Mouse (Mus musculus): ENCODE results near the gene Zw10.

Gene Zw10

GRCm38 (mm10) chr9:49055333-49056205, at the start of gene Zw10:
Gene Zw10 (plus strand): TSS chr9:49055613.
- DNase-seq: peak; percentile 98

GRCm38 (mm10) chr9:49015824-49016223, 39.6 kb upstream of the Zw10 start:
- DNase-seq: no peak

- no peak for DNase-seq
Observed at GRCm38 (mm10) chr9:49021289-49021688, 34.1 kb upstream of the Zw10 start.

- DNase-seq: no peak
Observed at GRCm38 (mm10) chr9:49023956-49024355, 31.5 kb upstream of the Zw10 start.

- DNase-seq: no peak
Observed at GRCm38 (mm10) chr9:49024529-49024928, 30.9 kb upstream of the Zw10 start.

- peak; percentile 47 for DNase-seq
Observed at GRCm38 (mm10) chr9:49034764-49035163, 20.6 kb upstream of the Zw10 start.

GRCm38 (mm10) chr9:49050901-49051300, 4.5 kb upstream of the Zw10 start:
- DNase-seq: no peak

GRCm38 (mm10) chr9:49051349-49051748, 4.1 kb upstream of the Zw10 start:
- peak; percentile 59 for DNase-seq

GRCm38 (mm10) chr9:49054028-49054427, 1.4 kb upstream of the Zw10 start:
- DNase-seq: no peak

GRCm38 (mm10) chr9:49076847-49077246, 21.4 kb downstream of the Zw10 start:
- no peak for DNase-seq

GRCm38 (mm10) chr9:49081107-49081506, 25.7 kb downstream of the Zw10 start, which contains the start of gene Tmprss5:
Gene Tmprss5 (plus strand): TSS chr9:49081260.
- DNase-seq: no peak

GRCm38 (mm10) chr9:49081561-49081960, 26.1 kb downstream of the Zw10 start:
- DNase-seq: peak; percentile 76

- DNase-seq: no peak
Observed at GRCm38 (mm10) chr9:49087317-49087716, 31.9 kb downstream of the Zw10 start.

GRCm38 (mm10) chr9:49098871-49099270, 43.5 kb downstream of the Zw10 start:
- DNase-seq: no peak

- DNase-seq: peak; percentile 28
Observed at GRCm38 (mm10) chr9:49102328-49102727, 46.9 kb downstream of the Zw10 start.

- DNase-seq: no peak
Observed at GRCm38 (mm10) chr9:49109101-49109500, 53.7 kb downstream of the Zw10 start.

- DNase-seq: no peak
Observed at GRCm38 (mm10) chr9:49110476-49111220, 55.2 kb downstream of the Zw10 start.

- DNase-seq: no peak
Observed at GRCm38 (mm10) chr9:49111296-49111695, 55.9 kb downstream of the Zw10 start.

- DNase-seq: no peak
Observed at GRCm38 (mm10) chr9:49118271-49118825, 62.9 kb downstream of the Zw10 start.

- no peak for DNase-seq
Observed at GRCm38 (mm10) chr9:49119759-49120158, 64.3 kb downstream of the Zw10 start.

- no peak for DNase-seq
Observed at GRCm38 (mm10) chr9:49125706-49126105, 70.3 kb downstream of the Zw10 start.

Data from right cerebral cortex, adult 18-20 months (tissue).